Mouse (Mus musculus) hindbrain, embryonic 12.5 days (tissue): ENCODE data around the gene Vps54. TPM values are rescaled to one million over a fixed set of nuclear protein-coding genes. Genes with fewer than 3 reads are reported as not detected.
"Not testable (repeated sequence)": the region's sequence is repeated elsewhere in the genome, so short reads cannot be mapped to it uniquely, and the experiment has no call there.

ENCODE experiments used
- ATAC-seq: fragments of 200-750 bp; cut with Nextera tagmentation; 2 replicates; pipeline ENCODE4 v1.8.0; 2017; ENCODE audit warnings: moderate TSS enrichment; ENCODE audit not compliant: low FRiP score
- H3K27ac ChIP-seq: fragments of 300-500 bp; sonication (generic); 2 replicates; pipeline ENCODE4 v1.5.1; 2016; ENCODE audit warnings: mild to moderate bottlenecking
- H3K27me3 ChIP-seq: fragments of 300-500 bp; sonication (generic); 2 replicates; pipeline ENCODE4 v1.6.1; 2016; ENCODE audit warnings: mild to moderate bottlenecking
- H3K36me3 ChIP-seq: fragments of 300-500 bp; sonication (generic); 2 replicates; pipeline ENCODE4 v1.6.1; 2016; ENCODE audit warnings: mild to moderate bottlenecking
- H3K4me1 ChIP-seq: fragments of 300-500 bp; sonication (generic); 2 replicates; pipeline ENCODE4 v1.6.1; 2016
- H3K4me2 ChIP-seq: fragments of 300-500 bp; sonication (generic); replicated peaks from 2 replicates; pipeline ENCODE4 v1.6.1; 2016; ENCODE audit warnings: mild to moderate bottlenecking
- H3K4me3 ChIP-seq: fragments of 300-500 bp; sonication (generic); 2 replicates; pipeline ENCODE4 v1.5.1; 2016; ENCODE audit warnings: mild to moderate bottlenecking
- H3K9ac ChIP-seq: fragments of 300-500 bp; sonication (generic); 2 replicates; pipeline ENCODE4 v1.6.1; 2016; ENCODE audit warnings: mild to moderate bottlenecking, moderate library complexity
- H3K9me3 ChIP-seq: fragments of 300-500 bp; sonication (generic); replicated peaks from 2 replicates; pipeline ENCODE4 v1.6.1; 2016; ENCODE audit warnings: mild to moderate bottlenecking
- WGBS: fragments of 180-500 bp; shearing (Covaris S2); methylation state at CpG from one replicate; pipeline ENCODE4 v1.1.7; 2016; 5-methylcytosine and 5-hydroxymethylcytosine counted together
- polyA plus RNA-seq: library from polyadenylated mRNA; unstranded; fragments of >200 nt; fragmentation: Nextera tagmentation; extraction: Ambion mirVana; gene quantifications from 2 replicates; pipeline ENCODE4 v1.2.1, GENCODE M21; 2016

The Vps54 gene
- polyA plus RNA-seq: 16.5 and 19.8 TPM in 2 replicates

DNA sequence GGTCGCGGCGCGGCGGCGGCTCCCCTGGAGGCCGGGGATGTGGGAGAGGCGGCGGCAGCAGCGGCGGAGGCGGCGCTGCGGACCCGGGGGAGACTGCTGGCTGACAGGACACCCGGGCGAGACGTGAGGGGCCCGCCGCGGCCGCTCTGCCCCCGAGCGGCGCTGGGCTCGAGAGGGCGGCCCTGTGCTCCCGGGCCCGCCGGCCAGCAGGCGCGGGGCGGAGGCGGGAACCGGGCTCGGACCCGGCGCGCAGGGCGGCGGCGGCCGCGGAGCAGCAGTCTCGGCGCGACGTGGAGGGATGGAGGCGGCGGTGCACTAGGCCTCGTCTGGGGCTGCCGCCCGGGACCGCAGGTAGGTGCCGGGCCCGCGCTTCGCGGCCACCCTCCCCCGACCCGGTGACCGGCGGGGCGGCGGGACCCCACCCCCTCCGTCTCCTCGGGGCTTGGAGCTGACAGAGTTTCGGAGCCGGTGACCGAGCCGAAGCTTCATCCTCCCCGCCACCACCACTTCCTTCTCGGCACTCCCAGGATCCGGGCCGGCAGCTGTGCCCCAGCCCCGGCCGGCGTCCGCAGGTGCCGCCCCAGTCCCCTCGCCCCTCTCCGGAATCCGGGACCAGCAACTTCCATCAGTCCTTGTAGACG, at the start of gene Vps54:
Vps54 (plus strand) TSS at position 261 of the 641 bp plus-strand sequence.
- under 1% methylated on average over 67 of the region's 84 CpGs for WGBS
- Histone ChIP-seq H3K4me1 (peaks cover 8% of the 10 kb centered on the region), H3K4me2 (peak within 1 kb of the TSS; percentile 68), H3K36me3 (no peaks in the 10 kb centered on the region), H3K4me3 (peak within 1 kb of the TSS; percentile 95), H3K9ac (peak within 1 kb of the TSS; percentile 99), H3K9me3 (no peaks in the 10 kb centered on the region), H3K27ac (peak within 1 kb of the TSS; percentile 97), H3K27me3 (no peaks in the 10 kb centered on the region)
- peak; percentile 89 for ATAC-seq

DNA sequence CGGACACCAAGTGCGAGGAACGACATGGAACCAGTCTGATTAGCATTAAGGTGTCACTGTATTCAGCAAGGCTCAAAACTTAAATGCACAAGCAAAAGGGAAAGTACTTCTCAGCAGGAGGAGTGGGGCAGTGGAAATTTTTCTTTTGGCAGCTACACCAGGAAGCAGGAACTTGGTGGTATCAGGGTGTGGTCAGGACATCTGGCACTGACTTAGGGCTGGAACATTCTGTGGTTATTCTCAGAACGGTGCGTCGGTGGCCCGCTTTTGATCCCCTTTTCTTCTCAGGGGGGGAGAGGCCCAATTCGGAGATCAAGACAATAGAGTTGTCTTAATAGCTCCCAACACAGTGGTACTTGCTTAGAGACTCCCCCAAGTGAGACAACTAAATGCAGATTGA, 47.3 kb upstream of the Vps54 start:
- not testable (repeated sequence) for H3K4me3 ChIP-seq, H3K4me1 ChIP-seq, H3K9me3 ChIP-seq, ATAC-seq, H3K9ac ChIP-seq, H3K27ac ChIP-seq, H3K4me2 ChIP-seq, H3K36me3 ChIP-seq, H3K27me3 ChIP-seq
- WGBS: 87% methylated on average over 8 of the region's 8 CpGs

DNA sequence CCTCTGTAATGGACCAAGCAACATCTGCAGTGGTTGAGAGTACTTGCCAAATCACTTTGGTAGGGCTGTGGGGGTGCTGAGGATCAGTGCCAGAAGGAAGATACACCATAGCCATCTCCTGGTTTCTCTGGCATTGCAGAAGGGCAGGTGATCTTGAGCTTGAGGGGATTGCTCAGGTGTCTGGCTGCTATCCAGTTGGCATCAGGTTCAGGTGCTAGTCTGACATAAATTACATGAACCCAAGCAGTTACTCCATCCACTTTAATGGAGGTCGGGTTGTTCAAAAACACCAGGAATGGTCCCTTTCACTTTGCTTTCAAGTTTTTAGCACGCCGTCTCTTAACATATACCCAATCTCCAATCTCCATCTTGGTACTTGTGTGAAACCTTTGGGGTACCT, 44.2 kb upstream of the Vps54 start:
- no peaks in the 10 kb centered on the region for H3K36me3 ChIP-seq
- no peak overlapping the region for H3K9ac ChIP-seq
- 93% methylated on average over 3 of the region's 3 CpGs for WGBS
- no peak overlapping the region for H3K27ac ChIP-seq
- no peak for ATAC-seq
- H3K4me1 ChIP-seq: no peaks in the 10 kb centered on the region
- H3K4me2 ChIP-seq: no peak overlapping the region
- no peaks in the 10 kb centered on the region for H3K27me3 ChIP-seq
- H3K4me3 ChIP-seq: no peak overlapping the region
- H3K9me3 ChIP-seq: no peaks in the 10 kb centered on the region

DNA sequence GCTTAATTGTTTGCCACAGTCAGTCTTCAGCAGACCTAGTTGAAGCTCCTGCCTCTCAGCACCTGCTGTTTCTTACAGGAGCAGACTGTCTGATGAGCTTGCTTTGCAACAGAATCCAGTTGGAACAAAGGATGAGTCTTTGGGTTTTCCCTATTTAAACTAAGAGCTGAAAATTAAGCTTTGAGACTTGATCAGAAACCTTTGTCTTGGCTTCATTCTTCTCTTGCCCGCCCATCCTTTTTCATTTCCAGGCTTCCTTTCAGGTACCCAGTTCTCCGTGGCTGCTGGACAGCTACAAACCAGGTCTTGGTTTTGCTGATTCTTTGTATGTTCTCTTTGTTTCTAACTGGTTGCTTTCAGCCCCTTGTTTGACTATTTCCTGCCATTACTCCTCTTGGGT, 30.0 kb upstream of the Vps54 start:
- no peak for ATAC-seq

DNA sequence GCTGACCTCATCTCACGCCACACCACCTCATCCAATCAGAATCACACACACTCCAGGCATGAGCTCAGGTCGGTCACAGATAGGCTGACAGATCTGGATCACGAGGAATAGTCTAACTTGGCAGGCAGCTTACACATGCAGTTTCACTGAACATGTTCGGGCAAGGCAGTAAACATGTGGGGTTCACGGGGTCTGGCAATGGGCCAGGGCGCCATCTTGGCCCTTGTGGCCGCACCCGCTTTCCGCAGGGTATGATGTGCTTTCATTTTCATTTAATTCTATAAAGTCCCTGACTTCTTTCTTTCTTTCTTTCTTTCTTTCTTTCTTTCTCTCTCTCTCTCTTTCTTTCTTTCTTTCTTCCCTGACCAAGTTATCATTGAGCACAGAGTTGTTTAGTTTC, 29.4 kb upstream of the Vps54 start:
- H3K27me3 ChIP-seq, H3K9ac ChIP-seq, H3K4me3 ChIP-seq, ATAC-seq, H3K27ac ChIP-seq, H3K4me1 ChIP-seq, H3K36me3 ChIP-seq, H3K9me3 ChIP-seq, H3K4me2 ChIP-seq: not testable (repeated sequence)
- WGBS: 94% methylated on average over 9 of the region's 9 CpGs

More for the DNA sequence above, 30.0 kb upstream of the Vps54 start:
- no peak overlapping the region for H3K4me3 ChIP-seq
- no peaks in the 10 kb centered on the region for H3K4me1 ChIP-seq
- H3K27ac ChIP-seq: no peak overlapping the region
- H3K4me2 ChIP-seq: no peak overlapping the region
- H3K36me3 ChIP-seq: no peaks in the 10 kb centered on the region
- no peak overlapping the region for H3K9ac ChIP-seq
- H3K9me3 ChIP-seq: peaks cover 4% of the 10 kb centered on the region; the same call in 1 of the 2 replicates
- WGBS: 62% methylated on average over 2 of the region's 2 CpGs
- no peaks in the 10 kb centered on the region for H3K27me3 ChIP-seq

DNA sequence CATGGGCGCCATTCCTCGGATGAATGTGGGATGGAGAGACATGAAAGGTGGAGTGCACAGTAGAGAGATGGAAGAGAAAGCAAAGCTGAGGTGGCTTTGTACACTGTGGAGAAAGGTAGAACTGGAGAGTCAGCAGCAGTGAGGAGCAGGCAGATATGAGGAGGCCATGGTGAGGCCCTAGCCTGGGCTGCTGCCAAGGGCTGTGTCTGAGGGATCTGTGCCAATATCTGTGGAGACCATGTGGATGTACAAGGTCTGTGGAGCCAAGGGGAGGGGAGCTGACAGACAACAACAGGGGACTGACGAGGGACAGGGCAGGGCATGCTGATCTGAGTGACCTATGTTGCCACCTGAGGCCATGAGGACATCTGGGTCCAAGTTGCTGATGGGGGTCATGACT, 21.7 kb upstream of the Vps54 start:
- 85% methylated on average over 3 of the region's 3 CpGs for WGBS

DNA sequence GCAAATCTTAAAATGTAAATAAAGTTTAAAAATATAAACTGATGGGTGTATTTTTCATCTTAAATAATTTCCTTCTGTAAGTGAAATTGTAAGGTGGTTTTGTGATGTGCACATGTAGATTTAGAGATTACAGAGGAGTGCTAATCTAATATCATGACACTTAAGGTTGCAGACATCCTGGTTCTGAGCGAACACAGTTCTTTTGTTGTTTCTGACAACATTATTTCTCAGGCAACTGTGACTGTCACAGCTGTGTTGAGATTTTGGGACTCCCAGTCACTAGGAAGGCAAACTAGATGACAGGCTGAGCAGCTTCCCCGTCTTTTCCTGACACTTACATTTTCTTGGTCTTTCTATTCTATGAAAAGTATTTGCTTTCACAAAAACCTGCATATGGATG, 19.8 kb upstream of the Vps54 start:
- no peak overlapping the region for H3K4me3 ChIP-seq
- H3K9me3 ChIP-seq: no peaks in the 10 kb centered on the region
- H3K27me3 ChIP-seq: no peaks in the 10 kb centered on the region
- ATAC-seq: no peak
- H3K9ac ChIP-seq: no peak overlapping the region
- no peaks in the 10 kb centered on the region for H3K4me1 ChIP-seq
- WGBS: 68% methylated on average over 2 of the region's 2 CpGs
- H3K27ac ChIP-seq: no peak overlapping the region
- no peak overlapping the region for H3K4me2 ChIP-seq
- H3K36me3 ChIP-seq: no peaks in the 10 kb centered on the region

More for the DNA sequence above, 21.7 kb upstream of the Vps54 start:
- Histone ChIP-seq H3K9ac (no peak overlapping the region), H3K36me3 (no peaks in the 10 kb centered on the region), H3K27me3 (no peaks in the 10 kb centered on the region), H3K4me1 (no peaks in the 10 kb centered on the region), H3K27ac (no peak overlapping the region), H3K4me2 (no peak overlapping the region), H3K4me3 (no peak overlapping the region), H3K9me3 (no peaks in the 10 kb centered on the region)
- ATAC-seq: no peak

DNA sequence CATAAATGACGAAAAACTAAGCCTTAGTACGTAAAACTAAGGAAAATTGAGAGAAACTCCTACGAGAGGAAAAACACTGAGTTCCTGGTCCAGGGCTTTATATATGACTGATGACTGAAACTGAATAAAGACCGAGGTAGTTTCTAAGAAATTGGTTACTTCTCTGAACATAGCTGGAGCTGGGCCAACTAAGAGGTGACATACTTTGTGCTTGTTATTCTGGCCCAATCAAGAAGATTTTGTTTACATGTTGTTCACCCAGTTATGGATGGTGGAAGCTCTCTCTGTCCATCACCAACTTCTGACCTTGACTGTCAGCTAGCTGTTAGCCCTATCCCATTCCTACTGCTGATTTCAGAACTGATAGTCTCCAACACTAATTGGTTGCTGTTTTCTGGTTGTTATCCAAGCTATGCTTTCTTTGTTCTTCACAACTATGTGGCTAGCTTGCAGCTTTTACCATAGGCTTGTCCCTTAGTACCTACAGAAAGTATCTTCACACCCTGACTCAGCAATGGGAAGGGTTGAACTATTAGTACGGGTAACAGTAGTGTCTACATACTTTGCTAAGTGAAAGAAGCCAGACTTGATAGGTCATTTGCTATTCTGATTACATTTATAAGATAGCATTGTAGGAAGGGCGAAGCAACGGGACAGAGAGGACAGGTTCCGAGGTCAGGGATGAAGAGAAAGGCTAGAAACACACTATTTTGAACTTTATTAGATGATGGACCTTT, 19.1 kb upstream of the Vps54 start:
- Histone ChIP-seq H3K27ac (no peak overlapping the region), H3K9me3 (no peaks in the 10 kb centered on the region), H3K4me3 (no peak overlapping the region), H3K4me1 (no peaks in the 10 kb centered on the region), H3K36me3 (no peaks in the 10 kb centered on the region), H3K27me3 (no peaks in the 10 kb centered on the region), H3K9ac (no peak overlapping the region), H3K4me2 (no peak overlapping the region)
- no peak for ATAC-seq
- WGBS: 89% methylated on average over 8 of the region's 8 CpGs

DNA sequence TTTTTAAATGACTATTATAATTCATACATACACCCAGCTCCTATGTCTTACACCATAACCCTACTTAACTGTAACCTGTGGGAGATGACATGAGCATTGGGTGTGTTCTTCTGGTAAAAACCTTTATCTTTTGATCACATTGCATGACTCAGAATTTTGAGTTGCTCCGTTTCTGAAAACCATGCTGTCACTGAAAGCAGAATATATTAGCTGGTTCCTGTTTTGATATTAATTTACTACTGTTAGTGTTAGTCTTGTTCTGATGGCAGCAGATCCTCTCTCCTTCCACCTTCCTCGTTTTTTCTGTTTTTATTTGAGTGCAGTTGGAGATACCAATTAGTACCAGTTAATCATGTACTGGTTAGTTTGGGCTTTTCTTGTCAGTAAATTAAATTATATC, 18.3 kb upstream of the Vps54 start:
- H3K4me2 ChIP-seq: no peak overlapping the region
- no peaks in the 10 kb centered on the region for H3K9me3 ChIP-seq
- 69% methylated on average over 2 of the region's 2 CpGs for WGBS
- H3K9ac ChIP-seq: no peak overlapping the region
- no peaks in the 10 kb centered on the region for H3K4me1 ChIP-seq
- no peak overlapping the region for H3K4me3 ChIP-seq
- ATAC-seq: no peak
- no peaks in the 10 kb centered on the region for H3K27me3 ChIP-seq
- no peaks in the 10 kb centered on the region for H3K36me3 ChIP-seq
- no peak overlapping the region for H3K27ac ChIP-seq

DNA sequence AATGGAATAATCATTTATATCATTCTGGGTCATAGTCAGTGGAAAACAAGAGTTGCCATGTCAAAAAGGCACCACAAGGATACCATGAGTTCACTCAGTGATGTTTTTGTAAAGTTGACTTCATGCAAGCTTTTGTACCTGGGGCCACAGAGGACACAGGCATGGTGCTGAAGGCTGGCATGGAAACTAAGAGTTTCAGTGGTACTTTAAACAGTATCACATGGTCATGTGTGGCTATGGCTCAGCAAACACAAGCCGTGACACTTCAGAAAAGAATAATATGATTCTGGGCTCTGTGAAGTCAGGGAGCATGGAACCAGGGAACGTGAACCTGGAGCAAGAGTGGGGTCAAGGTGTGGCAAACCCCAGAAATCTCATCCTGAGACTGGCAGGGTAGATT, 17.7 kb upstream of the Vps54 start:
- H3K27me3 ChIP-seq: no peaks in the 10 kb centered on the region
- H3K9ac ChIP-seq: no peak overlapping the region
- no peak for ATAC-seq
- H3K27ac ChIP-seq: no peak overlapping the region
- H3K9me3 ChIP-seq: no peaks in the 10 kb centered on the region
- no peaks in the 10 kb centered on the region for H3K36me3 ChIP-seq
- H3K4me3 ChIP-seq: no peak overlapping the region
- 85% methylated on average over 2 of the region's 2 CpGs for WGBS
- H3K4me1 ChIP-seq: no peaks in the 10 kb centered on the region
- H3K4me2 ChIP-seq: no peak overlapping the region

DNA sequence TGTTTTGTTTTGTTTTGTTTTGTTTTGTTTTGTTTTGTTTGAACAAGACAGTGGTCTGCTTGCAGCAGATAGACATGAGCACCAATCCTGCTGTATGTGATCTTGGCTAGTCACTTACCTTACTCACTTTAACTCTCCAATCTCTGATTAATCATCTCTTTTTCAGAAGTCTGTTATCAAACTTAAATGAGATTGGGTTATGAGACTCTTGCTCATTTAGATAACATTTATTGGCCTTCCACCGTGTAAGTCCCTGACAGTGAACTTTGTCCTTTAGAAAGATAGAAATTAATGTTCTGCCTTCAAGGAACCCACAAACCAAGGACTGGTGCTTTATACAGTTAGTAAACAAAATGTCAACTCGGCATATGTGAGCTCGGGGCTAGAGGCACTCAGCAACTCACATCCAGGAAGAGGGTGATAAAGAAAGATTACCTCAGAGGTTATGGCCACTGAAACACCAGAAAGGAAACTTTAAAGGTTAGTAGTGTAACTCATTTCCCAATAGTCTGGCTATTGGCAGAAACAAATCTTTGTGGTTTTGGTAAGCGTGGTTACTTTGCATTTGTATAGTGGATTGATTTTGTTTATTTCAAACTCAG, 16.4 kb upstream of the Vps54 start:
- no peak for ATAC-seq
- Histone ChIP-seq H3K9ac (no peak overlapping the region), H3K27ac (no peak overlapping the region), H3K9me3 (no peaks in the 10 kb centered on the region), H3K4me1 (no peaks in the 10 kb centered on the region), H3K36me3 (no peaks in the 10 kb centered on the region), H3K4me3 (no peak overlapping the region), H3K27me3 (no peaks in the 10 kb centered on the region), H3K4me2 (no peak overlapping the region)
- WGBS: 86% methylated on average over 4 of the region's 4 CpGs

DNA sequence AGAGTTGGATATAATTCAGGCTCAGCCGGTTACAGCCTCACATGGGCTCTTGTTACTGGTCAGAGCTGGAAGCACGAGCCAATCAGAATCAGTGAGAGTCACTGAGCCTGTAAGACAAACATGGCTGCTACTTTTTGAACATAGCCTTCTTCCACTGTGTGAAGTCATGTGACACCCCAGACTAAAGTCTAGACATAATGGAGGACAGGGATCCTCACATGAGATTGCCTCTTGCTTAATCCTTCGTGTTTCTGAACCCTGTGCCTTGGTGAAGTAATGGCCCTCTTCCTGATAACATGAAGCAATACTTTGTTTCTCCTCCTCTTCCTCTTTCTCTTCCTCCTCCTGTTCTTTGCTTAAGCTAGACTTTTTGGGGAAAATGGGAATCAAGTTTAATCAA, 15.5 kb upstream of the Vps54 start:
- no peaks in the 10 kb centered on the region for H3K4me1 ChIP-seq
- 95% methylated on average over 3 of the region's 3 CpGs for WGBS
- H3K36me3 ChIP-seq: no peaks in the 10 kb centered on the region
- no peaks in the 10 kb centered on the region for H3K27me3 ChIP-seq
- H3K9me3 ChIP-seq: no peaks in the 10 kb centered on the region
- H3K27ac ChIP-seq: no peak overlapping the region
- no peak for ATAC-seq
- H3K4me3 ChIP-seq: no peak overlapping the region
- H3K9ac ChIP-seq: no peak overlapping the region
- no peak overlapping the region for H3K4me2 ChIP-seq

DNA sequence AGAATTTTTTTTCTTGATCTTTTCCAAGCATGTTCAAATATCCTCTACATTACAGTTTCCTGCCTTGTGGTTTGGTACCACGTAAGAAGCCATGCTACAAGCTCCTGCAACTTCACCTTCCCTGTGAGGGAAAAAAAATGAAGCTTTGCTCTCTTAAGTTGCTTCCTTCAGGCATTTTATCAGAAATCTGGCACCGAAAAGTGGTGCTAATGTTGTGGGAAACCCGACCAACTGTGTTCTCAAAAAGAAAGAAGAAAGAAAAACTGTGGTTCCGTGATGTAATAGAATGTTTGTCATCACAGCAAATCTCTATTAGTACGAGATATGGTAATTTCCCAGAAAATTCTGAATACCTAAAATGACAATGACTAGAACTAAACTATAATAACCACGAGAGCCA, 15.0 kb upstream of the Vps54 start:
- no peak overlapping the region for H3K4me3 ChIP-seq
- no peak for ATAC-seq
- H3K36me3 ChIP-seq: no peaks in the 10 kb centered on the region
- WGBS: 90% methylated on average over 6 of the region's 6 CpGs
- no peaks in the 10 kb centered on the region for H3K4me1 ChIP-seq
- H3K27me3 ChIP-seq: no peaks in the 10 kb centered on the region
- H3K9ac ChIP-seq: no peak overlapping the region
- H3K27ac ChIP-seq: no peak overlapping the region
- H3K9me3 ChIP-seq: no peaks in the 10 kb centered on the region
- no peak overlapping the region for H3K4me2 ChIP-seq
